Mouse (Mus musculus) bone marrow macrophage, adult 2 months (primary cell): ENCODE measurements around the gene Arid1b. TPM values are rescaled to one million over a fixed set of nuclear protein-coding genes. Genes with fewer than 3 reads are reported as not detected.
A peak's percentile ranks its signal among the peaks of the same experiment; 100 is the strongest.

ENCODE experiments used
- H3K27ac ChIP-seq: 2 replicates; pipeline ENCODE4 v1.5.1; 2012; ENCODE audit warnings: low read depth, low read length; ENCODE audit not compliant: insufficient read depth
- H3K4me1 ChIP-seq: 2 replicates; pipeline ENCODE4 v1.6.1; 2012; ENCODE audit warnings: low read length; ENCODE audit not compliant: control insufficient read depth, insufficient read depth
- H3K4me3 ChIP-seq: 2 replicates; pipeline ENCODE4 v1.5.1; 2012; ENCODE audit warnings: mild to moderate bottlenecking, low read length, moderate library complexity; ENCODE audit not compliant: insufficient read depth
- CTCF ChIP-seq: IDR thresholded peaks from 2 replicates; pipeline ENCODE4 v1.5.1; 2012; ENCODE audit warnings: low read depth, mild to moderate bottlenecking, low read length, moderate library complexity
- POLR2A ChIP-seq: IDR thresholded peaks from 2 replicates; pipeline ENCODE4 v1.6.1; 2012; ENCODE audit warnings: mild to moderate bottlenecking, low read depth, low read length, borderline replicate concordance
- polyA plus RNA-seq: library from polyadenylated mRNA; stranded (reverse); fragments of >200 nt; gene quantifications from 2 replicates; pipeline ENCODE4 v1.2.4, GENCODE M21; 2012; ENCODE audit not compliant: missing spikeins, insufficient read depth, insufficient read length

Arid1b gene
- polyA plus RNA-seq, 1 experiment, result 25.8 TPM

DNA sequence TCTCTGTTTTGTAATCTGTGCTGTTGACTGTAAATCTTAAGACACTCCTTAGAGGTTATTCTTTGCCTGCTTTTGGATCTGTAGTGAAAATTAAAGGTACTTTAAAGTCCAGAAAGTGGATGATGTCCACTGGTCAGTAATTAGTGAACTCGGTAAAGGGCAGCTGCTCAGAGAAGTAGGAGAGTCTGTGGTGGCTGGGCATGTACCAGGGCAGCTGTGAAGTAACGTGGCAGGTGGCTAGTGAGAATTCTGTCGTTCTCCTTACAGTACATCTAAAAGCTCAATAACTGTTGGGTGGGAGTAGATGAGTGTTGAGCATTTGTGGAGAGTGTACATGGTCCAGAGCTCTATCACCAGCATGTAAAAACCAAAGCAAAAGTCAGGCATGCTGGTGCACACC, 67.1 kb downstream of the Arid1b start:
- Histone ChIP-seq H3K4me1 (peaks cover 30% of the 10 kb centered on the region), H3K4me3 (no peak overlapping the region), H3K27ac (no peak overlapping the region)
- no peak for TF ChIP-seq CTCF
- TF ChIP-seq POLR2A, result no peak

DNA sequence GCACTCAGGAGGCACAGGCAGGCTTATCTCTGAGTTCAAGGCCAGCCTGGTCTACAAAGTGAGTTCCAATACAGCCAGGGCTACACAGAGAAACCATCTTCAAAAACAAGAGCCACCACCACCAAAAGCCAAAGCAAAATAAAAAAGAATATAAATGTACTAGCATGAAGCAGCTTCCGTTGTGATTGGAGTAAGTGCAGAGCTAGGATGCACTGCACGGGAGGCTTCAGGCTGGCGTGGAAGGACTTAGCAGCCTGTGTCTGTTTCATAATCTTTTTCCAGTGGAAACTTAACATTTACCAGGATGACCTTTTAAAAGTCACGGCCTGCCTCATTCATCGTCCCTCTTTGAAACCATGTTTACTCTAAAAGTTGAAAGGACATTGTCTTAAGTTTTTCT, 67.5 kb downstream of the Arid1b start:
- no peak for TF ChIP-seq CTCF
- Histone ChIP-seq H3K4me1 (peaks cover 30% of the 10 kb centered on the region), H3K27ac (no peak overlapping the region)

DNA sequence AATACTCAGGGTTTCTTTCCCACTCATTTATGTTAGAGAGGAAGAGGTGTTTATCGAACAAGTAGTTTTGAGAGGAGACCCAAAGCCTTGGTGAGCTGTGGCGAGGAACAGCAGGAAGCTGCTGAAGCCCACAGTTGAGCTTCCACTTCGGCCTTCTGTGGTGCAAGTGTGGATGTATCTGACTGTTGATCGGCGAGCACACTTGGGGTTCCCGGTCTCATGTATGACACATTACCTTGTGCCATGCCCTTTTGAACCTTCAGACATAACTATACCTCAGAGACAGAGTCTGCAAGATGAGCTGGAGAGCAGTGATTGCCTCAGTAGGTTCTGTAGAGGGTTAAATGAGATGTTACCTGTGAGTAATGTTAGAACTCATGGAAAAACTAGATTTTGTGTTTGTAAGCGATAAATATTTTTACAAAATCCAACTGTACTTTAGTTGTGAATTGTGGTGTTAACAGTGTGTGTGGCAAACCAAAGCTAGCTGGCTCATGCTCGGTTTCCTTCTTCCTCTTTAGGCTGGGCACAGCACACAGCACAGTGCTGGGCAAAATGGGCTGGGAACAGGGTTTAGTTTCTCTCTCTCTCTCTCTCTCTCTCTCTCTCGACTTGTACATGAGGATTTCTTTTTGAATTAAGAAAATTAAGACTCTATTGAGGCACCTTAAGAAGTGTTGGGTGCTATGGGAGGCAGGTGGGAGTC, 69.5 kb downstream of the Arid1b start:
- no peak overlapping the region for H3K4me3 ChIP-seq
- TF ChIP-seq CTCF, result no peak
- TF ChIP-seq POLR2A, result no peak
- H3K4me1 ChIP-seq, result peaks cover 31% of the 10 kb centered on the region
- H3K27ac ChIP-seq, result peak overlapping the region; percentile 40

More for the DNA sequence above, 67.5 kb downstream of the Arid1b start:
- no peak overlapping the region for H3K4me3 ChIP-seq

DNA sequence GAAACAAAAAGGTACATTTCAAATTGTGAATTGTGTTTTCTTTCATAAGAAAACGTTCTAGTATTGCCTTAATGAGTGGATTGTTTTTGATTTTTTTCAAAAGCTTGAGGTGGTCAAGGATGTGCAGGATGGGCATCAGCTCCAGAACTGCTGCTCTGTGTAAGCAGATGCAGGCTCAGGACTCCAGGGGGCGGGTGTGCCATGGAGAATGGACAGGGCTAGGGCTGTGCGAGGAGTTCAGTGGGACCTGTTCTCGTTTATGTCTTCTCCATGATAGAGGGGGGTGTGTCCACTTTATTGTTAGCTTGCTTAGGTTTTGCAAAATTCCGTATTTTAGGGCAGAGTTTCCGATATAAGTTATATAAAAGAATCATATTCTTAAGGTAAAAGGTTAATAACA, 70.6 kb downstream of the Arid1b start:
- no peak overlapping the region for H3K4me3 ChIP-seq
- TF ChIP-seq POLR2A, result no peak
- no peak for TF ChIP-seq CTCF
- H3K4me1 ChIP-seq, result peaks cover 43% of the 10 kb centered on the region

DNA sequence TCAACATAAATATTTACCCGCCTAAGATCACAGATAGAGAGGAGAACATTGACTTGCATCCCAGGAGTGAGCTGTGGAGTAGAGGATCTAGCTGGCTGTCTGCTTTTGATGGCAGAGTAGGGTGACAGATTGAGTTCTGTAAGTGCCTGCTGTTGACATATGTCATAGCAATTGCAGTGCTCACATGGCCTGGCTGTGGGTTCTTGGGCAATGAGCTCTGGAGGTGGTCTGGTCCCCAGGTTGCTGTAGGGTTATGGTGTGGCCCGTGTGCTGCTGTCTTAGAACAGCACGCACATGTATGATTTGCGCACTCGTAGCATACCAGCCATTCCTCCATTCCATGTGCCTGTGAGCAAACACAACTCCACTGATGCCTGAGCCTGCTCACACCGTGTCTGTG, 71.1 kb downstream of the Arid1b start:
- Histone ChIP-seq H3K4me3 (no peak overlapping the region), H3K4me1 (peaks cover 43% of the 10 kb centered on the region), H3K27ac (no peak overlapping the region)
- TF ChIP-seq CTCF (no peak), POLR2A (no peak)

More for the DNA sequence above, 70.6 kb downstream of the Arid1b start:
- H3K27ac ChIP-seq, result no peak overlapping the region

DNA sequence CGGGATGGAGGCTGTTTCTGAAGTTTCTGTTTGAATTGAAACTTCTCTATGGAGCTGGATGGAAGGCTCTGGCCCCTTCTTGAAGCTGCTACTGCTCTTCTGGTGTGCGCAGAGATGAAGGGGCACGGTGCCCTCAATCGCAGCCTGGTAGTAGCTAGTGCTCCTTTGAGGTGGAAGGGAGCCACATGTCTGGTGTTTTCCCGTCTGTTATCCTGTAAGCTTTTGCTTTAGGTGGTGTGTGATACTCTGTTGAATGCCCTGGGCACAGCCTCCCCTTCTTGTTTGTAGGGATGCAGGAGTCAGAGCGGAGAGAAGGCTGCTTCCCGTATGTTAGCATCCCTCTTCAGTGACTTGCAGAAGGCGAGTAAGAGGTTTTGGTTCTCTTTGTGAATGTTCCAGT, 72.7 kb downstream of the Arid1b start:
- TF ChIP-seq POLR2A, result no peak
- no peak for TF ChIP-seq CTCF

DNA sequence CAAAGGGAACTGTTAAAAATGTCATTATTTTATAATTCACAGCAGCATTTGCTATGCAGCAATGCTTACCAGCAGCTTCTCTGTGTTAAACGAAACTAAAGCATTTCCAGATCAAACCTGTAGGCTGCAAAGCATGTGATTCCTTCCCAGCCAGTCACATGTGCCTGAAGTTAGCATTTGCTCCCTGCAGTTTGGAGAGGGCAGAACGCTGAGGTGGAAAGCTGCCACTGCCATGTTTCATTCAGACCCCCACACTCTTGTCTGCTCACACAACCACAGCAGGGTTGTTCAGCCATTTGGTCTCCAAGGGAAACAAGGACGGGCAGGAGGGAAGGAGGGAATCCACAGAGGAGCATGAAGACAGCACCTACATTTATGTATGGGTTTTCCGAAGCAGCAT, 73.1 kb downstream of the Arid1b start:
- Histone ChIP-seq H3K27ac (no peak overlapping the region), H3K4me1 (peaks cover 46% of the 10 kb centered on the region), H3K4me3 (no peak overlapping the region)
- TF ChIP-seq POLR2A, result no peak
- TF ChIP-seq CTCF, result no peak

More for the DNA sequence above, 72.7 kb downstream of the Arid1b start:
- Histone ChIP-seq H3K4me3 (no peak overlapping the region), H3K27ac (no peak overlapping the region), H3K4me1 (peaks cover 46% of the 10 kb centered on the region)

DNA sequence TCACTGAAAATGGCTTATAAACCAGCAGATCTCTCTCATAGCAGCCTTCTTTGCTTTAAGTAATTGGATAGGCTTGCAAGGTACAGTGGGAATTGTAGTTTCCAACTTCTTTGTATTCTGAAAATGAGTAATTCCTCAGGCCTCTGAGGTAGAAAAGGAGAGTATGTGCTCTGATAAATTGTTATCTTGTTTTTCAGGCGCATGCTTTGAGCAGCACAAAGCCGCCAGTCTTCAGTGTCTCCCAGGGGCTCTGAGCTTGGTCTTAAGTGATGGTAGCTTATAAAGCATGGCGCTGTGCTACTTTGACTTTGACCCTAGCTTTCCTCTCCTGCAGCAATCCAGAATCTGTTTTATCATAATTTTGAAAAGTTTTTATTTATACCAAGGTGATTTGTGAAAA, 76.3 kb downstream of the Arid1b start:
- Histone ChIP-seq H3K27ac (no peak overlapping the region), H3K4me1 (peaks cover 37% of the 10 kb centered on the region), H3K4me3 (no peak overlapping the region)
- TF ChIP-seq POLR2A (no peak), CTCF (no peak)

DNA sequence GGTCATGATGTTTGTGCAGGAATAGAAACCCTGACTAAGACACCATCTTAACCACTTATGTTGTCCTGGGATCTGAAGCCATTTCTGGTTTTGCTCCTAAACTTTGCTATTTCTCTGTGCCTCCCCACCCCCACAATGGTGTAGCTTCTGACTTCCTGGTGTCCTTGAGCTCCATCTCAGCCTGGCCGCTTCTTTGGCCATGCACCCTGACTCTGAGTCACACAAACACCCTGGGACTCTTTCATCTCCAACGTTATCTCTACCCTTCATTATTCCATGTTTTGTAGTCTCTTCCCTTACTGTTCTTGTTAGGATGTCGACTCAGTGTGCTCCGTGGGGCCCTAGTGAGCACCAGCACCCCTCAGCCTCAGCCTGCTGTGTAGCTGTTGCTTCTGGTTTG, 78.4 kb downstream of the Arid1b start:
- Histone ChIP-seq H3K4me1 (peaks cover 39% of the 10 kb centered on the region), H3K4me3 (no peak overlapping the region), H3K27ac (no peak overlapping the region)
- no peak for TF ChIP-seq CTCF
- no peak for TF ChIP-seq POLR2A

DNA sequence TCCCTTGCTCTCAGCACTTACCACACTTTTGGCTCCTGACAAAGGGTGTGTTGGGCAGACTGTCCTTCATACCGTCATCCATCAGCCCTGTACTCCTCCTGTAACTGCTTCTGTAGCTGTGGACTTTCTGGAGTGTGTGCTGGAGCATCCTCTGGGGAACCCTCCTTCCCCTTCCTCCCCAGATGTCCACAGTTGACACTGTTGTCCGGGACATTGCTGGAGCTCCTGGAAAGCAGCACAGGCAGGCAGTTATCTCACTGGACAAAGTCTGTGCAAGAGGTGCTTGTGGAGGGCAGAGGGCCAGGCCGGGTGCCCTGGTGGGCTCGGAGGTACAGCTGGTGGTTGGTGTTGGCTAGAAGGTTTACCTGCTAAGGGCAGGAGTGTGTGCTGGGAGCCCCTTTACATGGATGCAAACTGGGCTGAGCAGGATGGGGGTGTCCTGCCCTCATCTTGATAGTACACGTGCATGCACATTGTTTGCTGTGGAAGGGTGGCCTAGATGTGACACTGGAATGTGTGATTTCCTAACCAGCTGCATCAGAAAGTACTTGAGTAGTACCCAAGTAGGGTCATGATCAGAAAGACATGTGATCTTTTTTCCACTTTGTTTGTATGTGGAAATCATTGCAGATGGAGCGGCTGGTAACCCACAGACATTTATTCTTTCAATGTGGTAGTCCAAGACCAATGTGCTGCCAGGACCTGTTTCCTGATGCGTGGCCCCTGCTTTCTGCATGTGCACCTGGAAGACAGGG, 80.8 kb downstream of the Arid1b start:
- H3K4me1 ChIP-seq, result peaks cover 36% of the 10 kb centered on the region
- H3K27ac ChIP-seq, result no peak overlapping the region

More for the DNA sequence above, 80.8 kb downstream of the Arid1b start:
- TF ChIP-seq CTCF (no peak), POLR2A (no peak)
- no peak overlapping the region for H3K4me3 ChIP-seq
